Mouse (Mus musculus) brain, embryonic 14.5 days (tissue): ENCODE measurements around the gene Ndufaf2.

Source experiments
- CTCF ChIP-seq: fragments of 200-500 bp; IDR thresholded peaks from 2 replicates; pipeline ENCODE4 v1.5.1; 2012; ENCODE audit warnings: inconsistent platforms, mild to moderate bottlenecking, moderate library complexity, borderline replicate concordance; ENCODE audit not compliant: insufficient read depth, insufficient read length; ENCODE audit errors: extremely low read depth
- POLR2A ChIP-seq: fragments of 200-500 bp; IDR thresholded peaks from 2 replicates; pipeline ENCODE4 v1.6.1; 2012; ENCODE audit warnings: mild to moderate bottlenecking, inconsistent platforms, borderline replicate concordance; ENCODE audit not compliant: poor library complexity, insufficient read depth, insufficient read length, severe bottlenecking; ENCODE audit errors: extremely low read depth

DNA sequence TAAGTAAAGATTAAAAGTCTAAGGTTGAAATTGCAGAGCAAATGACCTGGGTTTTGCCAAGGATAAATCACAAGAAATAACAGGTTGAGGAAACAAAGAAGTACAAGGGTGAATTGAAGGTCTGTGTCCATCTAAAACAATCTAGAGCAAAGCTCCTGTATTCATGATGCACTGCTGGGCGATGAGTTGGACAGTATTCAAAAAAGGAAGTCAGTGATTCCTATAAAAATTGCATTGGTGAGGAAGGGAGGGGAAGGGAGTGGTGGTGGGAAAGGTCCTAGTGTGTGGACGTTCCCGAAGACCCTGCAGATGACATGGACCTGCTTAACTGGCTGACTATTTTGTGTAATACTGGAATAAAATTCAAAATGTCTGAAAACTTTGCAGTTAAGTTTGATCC is 6.2 kb upstream of the Ndufaf2 start:
- TF ChIP-seq CTCF, result no peak
- no peak for TF ChIP-seq POLR2A
